Mouse (Mus musculus) left cerebral cortex, adult 18-20 months (tissue): ENCODE results near the gene Vmn1r27. TPM values are rescaled to one million over a fixed set of nuclear protein-coding genes. Genes with fewer than 3 reads are reported as not detected.

Experiments
- DNase-seq, 2 experiments: peaks; one replicate each; pipeline ENCODE4 v3.0.0; 2021 to 2022; ENCODE audit warnings: low spot score in 2 of 2, mixed read lengths in 1 of 2
- long read RNA-seq, 2 experiments: library from polyadenylated mRNA; stranded (forward); transcript quantifications; one replicate each; pipeline ENCODE4 v2.0.0; 2021
- total RNA-seq, 2 experiments: library from RNA; stranded (reverse); gene quantifications; 2 replicates each; pipeline ENCODE4 v1.2.3; 2021

The Vmn1r27 gene
- not detected for total RNA-seq
- long read RNA-seq, experiment 1, result 0 reads
- long read RNA-seq, experiment 2, result 0 reads

- no peak for DNase-seq
Measured at GRCm38 (mm10) chr6:58218721-58219120, at the start of gene Vmn1r27. Gene Vmn1r27, minus strand, starts transcription at chr6:58218821.

GRCm38 (mm10) chr6:58261737-58262136 is 43.1 kb upstream of the Vmn1r27 start, which contains the start of gene Vmn1r28:
Gene Vmn1r28, plus strand, starts transcription at chr6:58262037.
- DNase-seq, result no peak

- peak in 1 of 2 experiments; percentile 2 for DNase-seq
Measured at GRCm38 (mm10) chr6:58216119-58216518, 2.5 kb downstream of the Vmn1r27 start.

Other genes with a start within 250 kb of the Vmn1r27 start
- gene Vmn1r25, start 238.0 kb downstream of the Vmn1r27 start, total RNA-seq, result not detected
- gene Vmn1r26, start 203.7 kb downstream of the Vmn1r27 start, total RNA-seq, result not detected
- gene Vmn1r28, start 43.2 kb upstream of the Vmn1r27 start, total RNA-seq, result not detected
- not detected for gene Vmn1r29, start 82.7 kb upstream of the Vmn1r27 start, total RNA-seq
- gene Vmn1r30, start 224.6 kb upstream of the Vmn1r27 start, total RNA-seq, result not detected